ENCODE assay signal across 19 mouse cellular contexts in genomic region chr7:35065958-35066357, GRCm38 (mm10). TPM values are rescaled to one million over a fixed set of nuclear protein-coding genes. Genes with fewer than 3 reads are reported as not detected.
DNase-seq lines count a peak whose midpoint lies in the region; ATAC-seq and TF ChIP-seq lines count a peak whose summit lies in the region.
"Had no signal": no experiment of that assay in that cellular context is flagged by ENCODE, and none has a peak within 500 bp of the region (broad histone marks: within the 10 kb centered on the region; RNA-seq: fewer than 3 reads in every experiment).

No protein-coding gene starts in this region.

- no peak overlapping the region for H3K9ac ChIP-seq in heart, embryonic 11.5 days (ENCODE audit: low read depth, low read length)
- no peak overlapping the region for H3K9ac ChIP-seq in midbrain, embryonic 11.5 days (ENCODE audit: low read length)
- H3K9ac ChIP-seq in midbrain, embryonic 15.5 days, result no peak overlapping the region
- H3K9ac ChIP-seq in stomach, postnatal 0 days (ENCODE audit: low read length), result no peak overlapping the region
- H3K9ac ChIP-seq: embryonic facial prominence, embryonic 12.5 days; forebrain, embryonic 12.5 days; forebrain, postnatal 0 days; heart, embryonic 12.5 days; hindbrain, embryonic 14.5 days had no signal

- no peak for TF ChIP-seq CTCF in stomach, postnatal 0 days (IDR thresholded peaks at IDR 0.05; ENCODE audit: low read depth)

- H3K4me2 ChIP-seq in heart, embryonic 11.5 days, result no peak overlapping the region
- H3K4me2 ChIP-seq in midbrain, embryonic 11.5 days, result no peak overlapping the region
- no peak overlapping the region for H3K4me2 ChIP-seq in midbrain, embryonic 15.5 days
- H3K4me2 ChIP-seq in stomach, postnatal 0 days (replicated peaks; ENCODE audit: low read depth), result no peak overlapping the region
- H3K4me2 ChIP-seq: embryonic facial prominence, embryonic 12.5 days; forebrain, embryonic 12.5 days; heart, embryonic 12.5 days; hindbrain, embryonic 14.5 days had no signal

- H3K27me3 ChIP-seq in heart, embryonic 11.5 days (ENCODE audit: control insufficient read depth, insufficient read depth, low read length), result no peaks in the 10 kb centered on the region
- no peaks in the 10 kb centered on the region for H3K27me3 ChIP-seq in midbrain, embryonic 11.5 days (ENCODE audit: control insufficient read depth, insufficient read depth, low read length)
- no peaks in the 10 kb centered on the region for H3K27me3 ChIP-seq in midbrain, embryonic 15.5 days (replicated peaks)
- no peaks in the 10 kb centered on the region for H3K27me3 ChIP-seq in stomach, postnatal 0 days (ENCODE audit: control insufficient read depth, insufficient read depth, low read length)
- H3K27me3 ChIP-seq: embryonic facial prominence, embryonic 12.5 days; forebrain, embryonic 12.5 days; heart, embryonic 12.5 days had no signal

- no peaks in the 10 kb centered on the region for H3K4me1 ChIP-seq in heart, embryonic 11.5 days (ENCODE audit: control insufficient read depth, insufficient read depth, low read length)
- no peaks in the 10 kb centered on the region for H3K4me1 ChIP-seq in midbrain, embryonic 11.5 days (ENCODE audit: control insufficient read depth, insufficient read depth, low read length)
- no peaks in the 10 kb centered on the region for H3K4me1 ChIP-seq in midbrain, embryonic 15.5 days
- no peaks in the 10 kb centered on the region for H3K4me1 ChIP-seq in stomach, postnatal 0 days (replicated peaks; ENCODE audit: control insufficient read depth, insufficient read depth)
- H3K4me1 ChIP-seq: embryonic facial prominence, embryonic 12.5 days; forebrain, embryonic 12.5 days; heart, embryonic 12.5 days had no signal

- no peak for ATAC-seq in heart, embryonic 11.5 days (replicated peaks; ENCODE audit: insufficient number of reproducible peaks, low FRiP score, low TSS enrichment)
- ATAC-seq in midbrain, embryonic 11.5 days (ENCODE audit: low FRiP score), result 0 out of 2 replicates have a peak, but pooled peaks have one; percentile 14
- ATAC-seq in midbrain, embryonic 15.5 days (replicated peaks), result no peak
- peak; percentile 54 for ATAC-seq in granulocyte monocyte progenitor cell, adult 5-6 weeks (replicated peaks; ENCODE audit: poor library complexity, severe bottlenecking)
- 0 out of 2 replicates have a peak, but pooled peaks have one; percentile 24 for ATAC-seq in stomach, postnatal 0 days (ENCODE audit: low FRiP score, low TSS enrichment)

- H3K9me3 ChIP-seq in heart, embryonic 11.5 days (replicated peaks; ENCODE audit: control insufficient read depth, low read length), result no peaks in the 10 kb centered on the region
- no peaks in the 10 kb centered on the region for H3K9me3 ChIP-seq in midbrain, embryonic 11.5 days (ENCODE audit: control insufficient read depth, low read length)
- H3K9me3 ChIP-seq in midbrain, embryonic 15.5 days, result no peaks in the 10 kb centered on the region
- H3K9me3 ChIP-seq in stomach, postnatal 0 days (ENCODE audit: control insufficient read depth, low read length), result no peaks in the 10 kb centered on the region
- H3K9me3 ChIP-seq: embryonic facial prominence, embryonic 12.5 days; forebrain, embryonic 12.5 days; heart, embryonic 12.5 days had no signal

- 57% methylated on average over 3 of the region's 3 CpGs for WGBS in heart, embryonic 11.5 days (ENCODE audit: insufficient replicate concordance)
- 62% methylated on average over 3 of the region's 3 CpGs for WGBS in midbrain, embryonic 11.5 days
- WGBS in midbrain, embryonic 15.5 days, result 85% methylated on average over 3 of the region's 3 CpGs
- 61% methylated on average over 3 of the region's 3 CpGs for WGBS in stomach, postnatal 0 days

- H3K4me3 ChIP-seq in heart, embryonic 11.5 days (ENCODE audit: low read depth, low read length), result no peak overlapping the region
- no peak overlapping the region for H3K4me3 ChIP-seq in midbrain, embryonic 11.5 days (ENCODE audit: low read depth, low read length)
- no peak overlapping the region for H3K4me3 ChIP-seq in midbrain, embryonic 15.5 days
- no peak overlapping the region for H3K4me3 ChIP-seq in stomach, postnatal 0 days (ENCODE audit: low read depth, low read length)
- H3K4me3 ChIP-seq: embryonic facial prominence, embryonic 12.5 days; forebrain, embryonic 12.5 days; heart, adult 2 months; heart, embryonic 12.5 days; hindbrain, embryonic 10.5 days had no signal

- TF ChIP-seq EP300 in stomach, postnatal 0 days (optimal IDR thresholded peaks at IDR 0.05), result no peak

- DNase-seq in heart, adult 11 months, result peak; percentile 95
- no peak for DNase-seq in midbrain, embryonic 11.5 days (ENCODE audit: low spot score, missing footprints)
- no peak for DNase-seq in stomach, postnatal 0 days (ENCODE audit: low spot score)
- DNase-seq in spleen, adult 12 weeks (ENCODE audit: low spot score), result no peak
- no peak for DNase-seq in kidney, postnatal 4 days
- DNase-seq: adrenal gland, postnatal 14 days; cerebellum, adult 2 months; cerebellum, postnatal 10 days; forebrain, postnatal 0 days; gastrocnemius, postnatal 25 days had no signal

- no peaks in the 10 kb centered on the region for H3K36me3 ChIP-seq in heart, embryonic 11.5 days (ENCODE audit: control insufficient read depth, insufficient read depth, low read length)
- no peaks in the 10 kb centered on the region for H3K36me3 ChIP-seq in midbrain, embryonic 11.5 days (ENCODE audit: control insufficient read depth, insufficient read depth, low read length)
- no peaks in the 10 kb centered on the region for H3K36me3 ChIP-seq in midbrain, embryonic 15.5 days (replicated peaks)
- H3K36me3 ChIP-seq in stomach, postnatal 0 days (ENCODE audit: control insufficient read depth, insufficient read depth, low read length), result no peaks in the 10 kb centered on the region
- H3K36me3 ChIP-seq: embryonic facial prominence, embryonic 12.5 days; forebrain, embryonic 12.5 days; heart, embryonic 12.5 days; hindbrain, embryonic 10.5 days had no signal

- no peak overlapping the region for H3K27ac ChIP-seq in heart, embryonic 11.5 days (ENCODE audit: low read depth, low read length)
- no peak overlapping the region for H3K27ac ChIP-seq in midbrain, embryonic 11.5 days (ENCODE audit: low read depth, low read length)
- H3K27ac ChIP-seq in midbrain, embryonic 15.5 days, result no peak overlapping the region
- H3K27ac ChIP-seq in stomach, postnatal 0 days (replicated peaks), result no peak overlapping the region
- H3K27ac ChIP-seq: embryonic facial prominence, embryonic 12.5 days; forebrain, embryonic 12.5 days; heart, adult 2 months; hindbrain, embryonic 10.5 days; hindbrain, embryonic 14.5 days had no signal

RNA-seq across cellular contexts. Expression of gene Cebpg, which starts 9.6 kb away (rescaled TPM):
- polyA plus RNA-seq in heart, embryonic 11.5 days (2014; fragmentation: Nextera tagmentation; extraction: Ambion mirVana), result 13.9 and 16.1 TPM in 2 replicates
- polyA plus RNA-seq in midbrain, embryonic 11.5 days (2014; fragmentation: Nextera tagmentation; extraction: Ambion mirVana), result 36.2 and 37.7 TPM in 2 replicates
- polyA plus RNA-seq in midbrain, embryonic 15.5 days (2015; fragmentation: Nextera tagmentation; extraction: Ambion mirVana), result 30.8 and 31.5 TPM in 2 replicates
- total RNA-seq in granulocyte monocyte progenitor cell, adult 5-6 weeks (2014; fragmentation: Nextera tagmentation), result 21.3 TPM in 2 replicates
- total RNA-seq in granulocyte monocyte progenitor cell, adult 5-6 weeks (2017), result 22.5 and 26.3 TPM in 2 replicates
- 27.9 and 29.7 TPM in 2 replicates for polyA plus RNA-seq in stomach, postnatal 0 days (2015; fragmentation: Nextera tagmentation; extraction: Ambion mirVana)

RNA-seq across cellular contexts. Expression of gene Cebpa, which starts 53.1 kb away (rescaled TPM):
- polyA plus RNA-seq in heart, embryonic 11.5 days (2014; fragmentation: Nextera tagmentation; extraction: Ambion mirVana), result 0.08 and 0.47 TPM in 2 replicates
- polyA plus RNA-seq in midbrain, embryonic 11.5 days (2014; fragmentation: Nextera tagmentation; extraction: Ambion mirVana), result 0.37 and 0.60 TPM in 2 replicates
- 0.59 and 0.80 TPM in 2 replicates for polyA plus RNA-seq in midbrain, embryonic 15.5 days (2015; fragmentation: Nextera tagmentation; extraction: Ambion mirVana)
- total RNA-seq in granulocyte monocyte progenitor cell, adult 5-6 weeks (2014; fragmentation: Nextera tagmentation), result 89.6 and 92.8 TPM in 2 replicates
- total RNA-seq in granulocyte monocyte progenitor cell, adult 5-6 weeks (2017), result 33.3 and 45.1 TPM in 2 replicates
- polyA plus RNA-seq in stomach, postnatal 0 days (2015; fragmentation: Nextera tagmentation; extraction: Ambion mirVana), result 8.8 and 11.3 TPM in 2 replicates

Comparison
In these comparisons a context has a peak if more than half of its experiments do, and no peak if none do; other contexts are left out.
1. ATAC-seq: peak in midbrain, embryonic 11.5 days (single experiment), granulocyte monocyte progenitor cell, adult 5-6 weeks (single experiment) and stomach, postnatal 0 days (single experiment); none in heart, embryonic 11.5 days (single experiment) and midbrain, embryonic 15.5 days (single experiment).